Mouse (Mus musculus): Measurements from ENCODE around the gene Pagr1a. TPM values are rescaled to one million over a fixed set of nuclear protein-coding genes. Genes with fewer than 3 reads are reported as not detected.
A peak's percentile ranks its signal among the peaks of the same experiment; 100 is the strongest.

Pagr1a gene
- polyA plus RNA-seq (2014; fragmentation: Nextera tagmentation; extraction: Ambion mirVana) = 22.3 and 25.1 TPM in 2 replicates

DNA sequence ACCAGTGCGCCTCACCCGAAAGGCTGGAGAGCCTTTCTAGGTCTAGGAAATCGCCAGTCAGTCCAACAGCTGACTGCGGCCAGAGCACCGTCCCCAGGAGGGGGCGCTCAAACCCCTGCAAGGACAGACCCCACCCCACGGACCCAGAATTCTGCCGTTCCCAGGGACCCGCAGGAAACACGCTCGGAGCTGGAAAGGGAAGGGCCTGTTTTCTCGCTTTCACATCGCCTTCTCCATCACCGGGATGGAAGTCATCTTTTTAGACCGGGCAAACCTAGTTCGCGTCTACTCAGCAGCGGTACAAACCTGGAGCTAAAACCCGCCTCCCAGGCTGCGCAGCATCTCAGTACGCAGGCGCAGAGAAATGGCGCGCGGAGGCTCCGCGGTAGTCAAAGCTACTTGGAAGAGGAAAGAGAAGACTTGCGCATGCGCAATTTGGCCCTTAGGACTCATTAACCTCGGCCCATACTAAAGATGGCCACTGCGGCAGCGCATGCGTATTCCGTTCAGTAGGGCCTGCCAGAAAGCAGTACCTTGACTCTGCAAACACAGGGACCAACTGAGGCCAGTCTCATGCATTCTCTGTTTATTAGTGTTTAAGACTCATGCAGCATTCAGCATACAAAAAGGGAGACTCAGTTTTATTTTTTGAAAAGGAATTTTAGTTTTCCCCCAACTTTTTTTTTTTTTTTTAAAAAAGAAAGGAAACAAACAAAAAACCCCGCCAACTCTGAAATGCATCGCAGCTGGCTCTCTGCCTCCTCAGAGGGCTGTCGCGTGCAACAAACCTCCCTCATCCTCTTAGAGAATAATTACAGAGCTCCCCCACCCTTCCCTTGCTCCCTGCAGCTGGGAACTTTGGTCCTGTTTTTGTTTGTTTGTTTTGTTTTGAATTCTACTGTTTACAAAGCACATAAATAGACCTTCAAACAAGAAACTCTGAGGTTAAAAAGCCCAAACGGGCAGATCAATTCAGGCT is at the start of gene Pagr1a:
Gene Pagr1a, minus strand, starts transcription at position 382 of the 979 bp plus-strand sequence.
- DNase-seq (ENCODE audit: low spot score) (peak; percentile 100), ATAC-seq (peak; percentile 85)
- H3K4me1 ChIP-seq (ENCODE audit: control insufficient read depth, insufficient read depth, low read length) = peaks cover 33% of the 10 kb centered on the region
- peak within 1 kb of the TSS; percentile 93 for H3K27ac ChIP-seq (ENCODE audit: low read depth, low read length)
- H3K4me3 ChIP-seq (ENCODE audit: low read depth, low read length) = peak within 1 kb of the TSS; percentile 73
- no peaks in the 10 kb centered on the region for H3K9me3 ChIP-seq (replicated peaks; ENCODE audit: control insufficient read depth, low read length)
- H3K27me3 ChIP-seq (replicated peaks; ENCODE audit: control insufficient read depth, insufficient read depth, low read length) = no peaks in the 10 kb centered on the region
- H3K4me2 ChIP-seq (ENCODE audit: low read length) = peak within 1 kb of the TSS; percentile 96
- 1% methylated on average over 39 of the region's 39 CpGs for WGBS
- peak within 1 kb of the TSS; percentile 88 for H3K9ac ChIP-seq (ENCODE audit: low read length)
- peaks cover 45% of the 10 kb centered on the region for H3K36me3 ChIP-seq (ENCODE audit: control insufficient read depth, insufficient read depth, low read length)

DNA sequence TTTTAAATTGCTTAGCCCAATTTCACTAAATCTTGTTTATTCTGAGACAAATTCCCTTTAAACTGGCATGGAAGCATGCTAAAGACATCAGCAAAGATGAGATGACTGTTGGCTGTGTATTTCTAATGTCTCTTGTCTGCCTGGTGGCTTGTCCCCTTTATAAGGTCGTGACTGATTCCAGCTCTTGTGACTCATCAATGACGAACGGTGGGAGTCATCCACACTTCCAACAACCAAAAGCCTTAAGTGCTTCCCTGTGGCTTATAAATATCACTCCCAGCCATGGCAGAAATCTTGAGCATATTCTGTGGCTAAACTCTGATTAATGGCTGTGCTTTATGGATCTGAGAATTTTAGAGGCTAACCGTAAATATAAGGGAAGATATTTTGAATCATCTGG is 49.2 kb upstream of the Pagr1a start:
- Histone ChIP-seq H3K9ac (ENCODE audit: low read length) (no peak overlapping the region), H3K27me3 (replicated peaks; ENCODE audit: control insufficient read depth, insufficient read depth, low read length) (no peaks in the 10 kb centered on the region), H3K27ac (ENCODE audit: low read depth, low read length) (no peak overlapping the region), H3K4me3 (ENCODE audit: low read depth, low read length) (no peak overlapping the region), H3K4me2 (ENCODE audit: low read length) (no peak overlapping the region), H3K4me1 (ENCODE audit: control insufficient read depth, insufficient read depth, low read length) (no peaks in the 10 kb centered on the region), H3K36me3 (ENCODE audit: control insufficient read depth, insufficient read depth, low read length) (no peaks in the 10 kb centered on the region), H3K9me3 (replicated peaks; ENCODE audit: control insufficient read depth, low read length) (no peaks in the 10 kb centered on the region)
- ATAC-seq (no peak), DNase-seq (ENCODE audit: low spot score) (no peak)
- WGBS = 87% methylated on average over 4 of the region's 4 CpGs

GRCm38 (mm10) chr7:127065538-127065937 is 48.4 kb upstream of the Pagr1a start:
- Histone ChIP-seq H3K27me3 (replicated peaks; ENCODE audit: control insufficient read depth, insufficient read depth, low read length) (no peaks in the 10 kb centered on the region), H3K4me2 (ENCODE audit: low read length) (no peak overlapping the region), H3K36me3 (ENCODE audit: control insufficient read depth, insufficient read depth, low read length) (no peaks in the 10 kb centered on the region), H3K4me1 (ENCODE audit: control insufficient read depth, insufficient read depth, low read length) (no peaks in the 10 kb centered on the region), H3K27ac (ENCODE audit: low read depth, low read length) (no peak overlapping the region), H3K9me3 (replicated peaks; ENCODE audit: control insufficient read depth, low read length) (no peaks in the 10 kb centered on the region), H3K4me3 (ENCODE audit: low read depth, low read length) (no peak overlapping the region), H3K9ac (ENCODE audit: low read length) (no peak overlapping the region)
- 89% methylated on average over 6 of the region's 6 CpGs for WGBS
- DNase-seq (ENCODE audit: low spot score) = no peak
- ATAC-seq = no peak

DNA sequence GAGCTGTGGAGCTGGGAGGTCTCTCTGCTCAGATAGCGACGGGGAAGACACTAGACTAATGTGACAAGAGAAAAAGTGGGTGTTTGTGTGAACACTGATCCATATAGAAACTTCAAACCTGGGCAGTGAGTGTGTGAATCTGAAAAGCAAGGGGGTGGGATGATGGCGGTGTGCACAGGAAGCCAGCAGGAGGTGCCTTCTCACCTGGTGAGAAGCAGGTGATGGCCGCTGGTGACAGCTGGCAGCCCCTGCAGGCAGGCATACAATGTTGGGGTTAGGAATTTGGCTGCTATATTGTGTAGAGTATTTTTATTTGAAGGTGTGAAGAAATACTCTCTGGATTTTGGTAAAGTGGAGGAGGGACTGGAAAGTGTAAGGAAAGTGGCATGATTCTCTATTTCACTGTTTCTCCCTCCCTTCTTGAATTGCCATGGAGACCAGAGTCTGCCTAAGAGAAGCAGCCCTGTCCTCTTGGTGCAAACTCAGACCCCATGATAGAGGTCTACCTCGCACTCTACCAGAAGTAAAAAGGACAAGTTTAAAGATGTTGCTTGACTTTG is 38.0 kb upstream of the Pagr1a start:
- no peaks in the 10 kb centered on the region for H3K4me1 ChIP-seq (ENCODE audit: control insufficient read depth, insufficient read depth, low read length)
- no peaks in the 10 kb centered on the region for H3K9me3 ChIP-seq (replicated peaks; ENCODE audit: control insufficient read depth, low read length)
- no peaks in the 10 kb centered on the region for H3K36me3 ChIP-seq (ENCODE audit: control insufficient read depth, insufficient read depth, low read length)
- no peak overlapping the region for H3K9ac ChIP-seq (ENCODE audit: low read length)
- no peak for ATAC-seq
- no peak overlapping the region for H3K4me2 ChIP-seq (ENCODE audit: low read length)
- WGBS = 66% methylated on average over 5 of the region's 5 CpGs
- no peak overlapping the region for H3K4me3 ChIP-seq (ENCODE audit: low read depth, low read length)
- no peaks in the 10 kb centered on the region for H3K27me3 ChIP-seq (replicated peaks; ENCODE audit: control insufficient read depth, insufficient read depth, low read length)
- no peak for DNase-seq (ENCODE audit: low spot score)
- no peak overlapping the region for H3K27ac ChIP-seq (ENCODE audit: low read depth, low read length)

GRCm38 (mm10) chr7:127041851-127042672 is 24.9 kb upstream of the Pagr1a start, which contains the start of gene Kif22:
TSS of gene Kif22 (minus strand) at chr7:127042471.
- Histone ChIP-seq H3K27ac (ENCODE audit: low read depth, low read length) (0 out of 2 replicates have a peak within 1 kb of the TSS, but pooled peaks have one; percentile 5), H3K9ac (ENCODE audit: low read length) (peak within 1 kb of the TSS; percentile 84), H3K27me3 (replicated peaks; ENCODE audit: control insufficient read depth, insufficient read depth, low read length) (no peaks in the 10 kb centered on the region), H3K4me1 (ENCODE audit: control insufficient read depth, insufficient read depth, low read length) (peaks cover 6% of the 10 kb centered on the region; the same call in 1 of the 2 replicates), H3K9me3 (replicated peaks; ENCODE audit: control insufficient read depth, low read length) (no peaks in the 10 kb centered on the region), H3K4me2 (ENCODE audit: low read length) (peak within 1 kb of the TSS; percentile 77), H3K36me3 (ENCODE audit: control insufficient read depth, insufficient read depth, low read length) (0 out of 2 replicates have a peak, but pooled peaks cover 14% of the 10 kb centered on the region), H3K4me3 (ENCODE audit: low read depth, low read length) (peak within 1 kb of the TSS; percentile 75)
- WGBS = under 1% methylated on average over 52 of the region's 53 CpGs
- ATAC-seq (peak; percentile 94), DNase-seq (ENCODE audit: low spot score) (peak; percentile 95)

- H3K27ac ChIP-seq (ENCODE audit: low read depth, low read length) = no peak overlapping the region
- WGBS = 89% methylated on average over 1 of the region's 1 CpGs
These were observed 14.1 kb upstream of the Pagr1a start for GRCm38 (mm10) chr7:127031244-127031643.

GRCm38 (mm10) chr7:127030172-127030571 is 13.0 kb upstream of the Pagr1a start:
- Histone ChIP-seq H3K4me2 (ENCODE audit: low read length) (no peak overlapping the region), H3K4me3 (ENCODE audit: low read depth, low read length) (no peak overlapping the region), H3K9ac (ENCODE audit: low read length) (no peak overlapping the region), H3K36me3 (ENCODE audit: control insufficient read depth, insufficient read depth, low read length) (peaks cover 59% of the 10 kb centered on the region), H3K27ac (ENCODE audit: low read depth, low read length) (no peak overlapping the region), H3K27me3 (replicated peaks; ENCODE audit: control insufficient read depth, insufficient read depth, low read length) (no peaks in the 10 kb centered on the region), H3K9me3 (replicated peaks; ENCODE audit: control insufficient read depth, low read length) (no peaks in the 10 kb centered on the region), H3K4me1 (ENCODE audit: control insufficient read depth, insufficient read depth, low read length) (peaks cover 6% of the 10 kb centered on the region)
- ATAC-seq = no peak
- 97% methylated on average over 1 of the region's 1 CpGs for WGBS
- no peak for DNase-seq (ENCODE audit: low spot score)

More at GRCm38 (mm10) chr7:127031244-127031643, 14.1 kb upstream of the Pagr1a start:
- Histone ChIP-seq H3K4me1 (ENCODE audit: control insufficient read depth, insufficient read depth, low read length) (peaks cover 6% of the 10 kb centered on the region), H3K27me3 (replicated peaks; ENCODE audit: control insufficient read depth, insufficient read depth, low read length) (no peaks in the 10 kb centered on the region), H3K9me3 (replicated peaks; ENCODE audit: control insufficient read depth, low read length) (no peaks in the 10 kb centered on the region), H3K36me3 (ENCODE audit: control insufficient read depth, insufficient read depth, low read length) (peaks cover 65% of the 10 kb centered on the region), H3K4me3 (ENCODE audit: low read depth, low read length) (no peak overlapping the region), H3K4me2 (ENCODE audit: low read length) (no peak overlapping the region), H3K9ac (ENCODE audit: low read length) (no peak overlapping the region)
- ATAC-seq (no peak), DNase-seq (ENCODE audit: low spot score) (no peak)

DNA sequence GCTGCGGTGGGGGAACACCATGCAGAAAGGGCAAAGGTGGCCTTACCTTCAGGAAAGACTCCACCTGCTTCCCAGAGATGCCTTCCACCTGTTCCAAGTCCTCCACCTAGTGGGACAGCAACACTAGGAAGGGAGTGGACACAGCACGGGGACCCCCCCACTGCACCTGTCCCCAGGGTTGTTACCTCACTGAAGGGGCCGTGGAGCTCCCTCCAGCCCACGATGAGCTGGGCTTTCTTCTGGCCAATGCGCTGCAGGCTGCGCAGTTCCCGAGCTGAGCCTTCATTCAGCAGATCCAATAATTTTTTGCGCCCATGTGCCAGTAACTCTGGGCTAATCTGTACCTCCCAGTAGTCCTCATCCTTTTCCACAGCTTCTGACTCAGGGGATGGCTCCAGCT is 10.7 kb upstream of the Pagr1a start:
- 60% methylated on average over 8 of the region's 8 CpGs for WGBS
- Histone ChIP-seq H3K4me1 (ENCODE audit: control insufficient read depth, insufficient read depth, low read length) (peaks cover 25% of the 10 kb centered on the region), H3K9me3 (replicated peaks; ENCODE audit: control insufficient read depth, low read length) (no peaks in the 10 kb centered on the region), H3K27ac (ENCODE audit: low read depth, low read length) (peak overlapping the region; percentile 99), H3K4me2 (ENCODE audit: low read length) (peak overlapping the region; percentile 55), H3K9ac (ENCODE audit: low read length) (peak overlapping the region; percentile 50), H3K27me3 (replicated peaks; ENCODE audit: control insufficient read depth, insufficient read depth, low read length) (no peaks in the 10 kb centered on the region), H3K36me3 (ENCODE audit: control insufficient read depth, insufficient read depth, low read length) (peaks cover 56% of the 10 kb centered on the region), H3K4me3 (ENCODE audit: low read depth, low read length) (peak overlapping the region; percentile 97)
- no peak for ATAC-seq
- DNase-seq (ENCODE audit: low spot score) = no peak

Measured in forebrain, embryonic 14.5 days (tissue).